Mouse (Mus musculus) gastrocnemius, postnatal 4 days (tissue): ENCODE data around the gene Kpnb1. TPM values are rescaled to one million over a fixed set of nuclear protein-coding genes. Genes with fewer than 3 reads are reported as not detected.

Experiments
- DNase-seq, 2 experiments: peaks; one replicate each; pipeline ENCODE4 v3.0.0; 2021 to 2022; ENCODE audit warnings: low spot score in 2 of 2, mixed read lengths in 2 of 2
- total RNA-seq, 2 experiments: library from RNA; stranded (reverse); gene quantifications; 2 replicates each; pipeline ENCODE4 v1.2.3; 2021

The Kpnb1 gene
- total RNA-seq, 2 experiments from 2014 or later, result 117 to 121 TPM

- DNase-seq, result no peak
Observed at GRCm38 (mm10) chr11:97143196-97143900, 44.3 kb downstream of the Kpnb1 start.

- DNase-seq, result no peak
Observed at GRCm38 (mm10) chr11:97142159-97142608, 45.5 kb downstream of the Kpnb1 start.

- no peak for DNase-seq
Observed at GRCm38 (mm10) chr11:97140811-97141210, 46.9 kb downstream of the Kpnb1 start.

- no peak for DNase-seq
Observed at GRCm38 (mm10) chr11:97139256-97139655, 48.4 kb downstream of the Kpnb1 start.

GRCm38 (mm10) chr11:97138554-97139226 is 49.0 kb downstream of the Kpnb1 start:
- DNase-seq, result no peak

GRCm38 (mm10) chr11:97133270-97133669 is 54.4 kb downstream of the Kpnb1 start:
- no peak for DNase-seq

- DNase-seq, result no peak
Observed at GRCm38 (mm10) chr11:97132185-97132584, 55.5 kb downstream of the Kpnb1 start.

- DNase-seq, result no peak
Observed at GRCm38 (mm10) chr11:97131683-97132082, 56.0 kb downstream of the Kpnb1 start.

GRCm38 (mm10) chr11:97130318-97130717 is 57.4 kb downstream of the Kpnb1 start:
- no peak for DNase-seq

GRCm38 (mm10) chr11:97128956-97129355 is 58.7 kb downstream of the Kpnb1 start:
- DNase-seq, result no peak

GRCm38 (mm10) chr11:97127470-97128223 is 60.0 kb downstream of the Kpnb1 start:
- no peak for DNase-seq

GRCm38 (mm10) chr11:97126645-97127468 is 60.8 kb downstream of the Kpnb1 start:
- DNase-seq, result no peak

GRCm38 (mm10) chr11:97124266-97125036 is 63.2 kb downstream of the Kpnb1 start:
- DNase-seq, result no peak

GRCm38 (mm10) chr11:97123282-97123890 is 64.3 kb downstream of the Kpnb1 start:
- no peak for DNase-seq

- DNase-seq, result no peak
Observed at GRCm38 (mm10) chr11:97120641-97121040, 67.0 kb downstream of the Kpnb1 start.

GRCm38 (mm10) chr11:97120221-97120620 is 67.5 kb downstream of the Kpnb1 start:
- no peak for DNase-seq

GRCm38 (mm10) chr11:97115797-97116196 is 71.9 kb downstream of the Kpnb1 start:
- no peak for DNase-seq

- DNase-seq, result no peak
Observed at GRCm38 (mm10) chr11:97114671-97115601, 72.7 kb downstream of the Kpnb1 start, which contains the start of gene Tbx21. Tbx21 (minus strand) TSS chr11:97115331.
